Mouse (Mus musculus) CH12.LX (cell line): ENCODE measurements around the gene Ankrd39.

Experiments
- CTCF ChIP-seq, 2 experiments: IDR thresholded peaks in 1 of 2; conservative IDR thresholded peaks in 1 of 2; 2 replicates each; pipeline ENCODE4 v1.5.1; 2011 to 2012; ENCODE audit warnings: low read depth in 2 of 2, low read length in 2 of 2, improper control_type of control experiment in 1 of 2, inconsistent platforms in 1 of 2, mild to moderate bottlenecking in 1 of 2, moderate library complexity in 1 of 2
- HCFC1 ChIP-seq: IDR thresholded peaks from 2 replicates; pipeline ENCODE4 v1.6.1; 2012; ENCODE audit warnings: low read depth, mild to moderate bottlenecking, inconsistent platforms, low read length, improper control_type of control experiment
- NRF1 ChIP-seq: IDR thresholded peaks from 2 replicates; pipeline ENCODE4 v1.6.1; 2014; ENCODE audit warnings: low read depth, mild to moderate bottlenecking, inconsistent platforms, low read length, improper control_type of control experiment, moderate library complexity
- POLR2A ChIP-seq: IDR thresholded peaks from 2 replicates; pipeline ENCODE4 v1.6.1; 2011; ENCODE audit warnings: low read depth, mild to moderate bottlenecking, improper control_type of control experiment, low read length
- UBTF ChIP-seq: IDR thresholded peaks from 2 replicates; pipeline ENCODE4 v1.6.1; 2012; ENCODE audit warnings: low read depth, mild to moderate bottlenecking, inconsistent platforms, low read length, improper control_type of control experiment, moderate library complexity
- USF1 ChIP-seq: IDR thresholded peaks from 2 replicates; pipeline ENCODE4 v1.6.1; 2014; ENCODE audit warnings: low read depth, mild to moderate bottlenecking, inconsistent platforms, low read length, improper control_type of control experiment
- ZC3H11A ChIP-seq: IDR thresholded peaks from 2 replicates; pipeline ENCODE4 v1.6.1; 2012; ENCODE audit warnings: low read depth, mild to moderate bottlenecking, inconsistent platforms, low read length, improper control_type of control experiment
- ZNF384 ChIP-seq: IDR thresholded peaks from 2 replicates; pipeline ENCODE4 v1.6.1; 2012; ENCODE audit warnings: low read depth, low read length, improper control_type of control experiment, inconsistent platforms

GRCm38 (mm10) chr1:36574196-36574955 is 27.1 kb upstream of the Ankrd39 start:
- TF ChIP-seq ZC3H11A (no peak), CTCF (conservative IDR thresholded peaks at IDR 0.05 in 1 of 2, IDR thresholded peaks at IDR 0.05 in 1 of 2; ENCODE audit: low read depth in 2 of 2, low read length in 2 of 2) (no peak), USF1 (no peak), NRF1 (no peak), ZNF384 (no peak), HCFC1 (no peak), UBTF (no peak), POLR2A (no peak)
